Mouse (Mus musculus): ENCODE data around the gene Rad21l. TPM values are rescaled to one million over a fixed set of nuclear protein-coding genes. Genes with fewer than 3 reads are reported as not detected.
A peak's percentile ranks its signal among the peaks of the same experiment; 100 is the strongest.

Gene Rad21l
- polyA plus RNA-seq, 1 experiment, result 0.31 TPM

- TF ChIP-seq POLR2A (IDR thresholded peaks at IDR 0.05; ENCODE audit: extremely low read depth, insufficient read depth, low read length), result no peak
- TF ChIP-seq CTCF (IDR thresholded peaks at IDR 0.05; ENCODE audit: extremely low read depth, insufficient read depth, low read length), result peak; percentile 43; the same call in 1 of the 2 replicates
- H3K4me3 ChIP-seq (ENCODE audit: insufficient read depth, low read length), result no peak overlapping the region
- no peaks in the 10 kb centered on the region for H3K4me1 ChIP-seq (ENCODE audit: control insufficient read depth, insufficient read depth, low read length)
- H3K27ac ChIP-seq (ENCODE audit: insufficient read depth, low read length), result no peak overlapping the region
Observed at GRCm38 (mm10) chr2:151676234-151676633, 7.9 kb upstream of the Rad21l start.

DNA sequence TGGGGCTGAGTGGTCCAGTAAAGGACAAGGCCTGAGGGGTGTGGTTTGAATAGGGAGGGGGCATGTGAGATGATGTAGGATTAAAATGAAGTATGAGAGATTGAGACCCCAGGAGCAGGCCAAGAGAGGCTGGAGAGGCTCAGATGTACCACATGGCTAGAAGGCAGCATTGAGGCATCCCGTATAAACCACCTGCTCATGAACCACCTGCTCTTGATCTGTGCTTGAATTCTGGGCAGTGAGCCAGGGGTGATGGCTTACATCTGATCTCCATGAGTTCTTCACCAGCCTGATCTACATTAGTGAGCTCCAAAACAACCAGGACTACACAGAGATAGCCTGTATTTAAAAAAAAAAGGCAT lies 2.6 kb upstream of the Rad21l start:
- no peak overlapping the region for H3K4me3 ChIP-seq (ENCODE audit: insufficient read depth, low read length)
- H3K4me1 ChIP-seq (ENCODE audit: control insufficient read depth, insufficient read depth, low read length), result no peaks in the 10 kb centered on the region
- TF ChIP-seq POLR2A (IDR thresholded peaks at IDR 0.05; ENCODE audit: extremely low read depth, insufficient read depth, low read length) (no peak), CTCF (IDR thresholded peaks at IDR 0.05; ENCODE audit: extremely low read depth, insufficient read depth, low read length) (no peak)
- H3K27ac ChIP-seq (ENCODE audit: insufficient read depth, low read length), result no peak overlapping the region

DNA sequence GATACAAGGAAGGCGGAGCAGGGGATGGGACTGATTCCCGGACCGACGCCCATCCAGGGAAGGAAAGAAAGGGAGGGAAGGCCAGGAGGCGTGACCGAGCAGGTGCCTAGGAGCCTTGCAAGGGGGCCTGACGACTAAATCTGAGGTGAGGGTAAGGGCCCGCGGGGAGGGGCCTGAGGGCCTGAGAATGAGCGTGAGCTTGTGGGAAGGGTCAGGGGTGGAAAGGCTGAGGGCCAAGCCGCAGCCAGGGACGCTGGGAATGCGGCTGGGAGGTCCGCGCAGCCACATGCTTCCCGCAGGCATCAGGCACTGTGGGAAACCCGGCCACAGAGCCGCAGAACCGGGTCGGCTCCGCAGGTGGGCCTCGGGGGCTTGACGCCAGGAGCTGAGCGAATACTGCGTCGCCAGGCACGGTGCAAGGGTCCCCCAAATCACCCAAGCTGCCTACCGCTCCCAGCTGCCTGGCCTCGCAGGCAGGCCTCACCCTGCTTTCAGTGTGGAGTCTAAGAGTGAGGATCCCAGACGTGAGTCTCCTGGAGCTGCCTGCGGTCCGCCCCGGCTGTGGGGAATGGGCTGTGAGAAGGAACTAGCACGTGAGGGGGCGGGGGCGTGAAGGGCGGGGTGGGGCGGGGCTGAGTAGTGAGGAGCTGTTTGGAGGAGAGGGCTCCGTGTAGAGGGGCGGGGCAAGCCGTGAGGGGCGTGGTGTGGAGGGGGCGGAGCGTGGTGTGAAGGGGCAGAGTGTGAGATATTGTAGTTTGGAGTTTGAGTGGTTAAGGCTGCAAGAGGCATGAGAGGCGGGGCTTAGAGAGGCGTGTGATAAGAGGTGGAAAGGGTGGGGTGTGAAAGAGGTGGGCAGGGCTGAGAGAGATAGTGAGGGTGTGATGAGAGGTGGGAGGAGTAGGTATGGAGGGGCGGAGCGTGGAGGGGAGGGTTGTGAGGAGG lies 2.0 kb upstream of the Rad21l start:
- Histone ChIP-seq H3K4me3 (ENCODE audit: insufficient read depth, low read length) (no peak overlapping the region), H3K27ac (ENCODE audit: insufficient read depth, low read length) (no peak overlapping the region), H3K4me1 (ENCODE audit: control insufficient read depth, insufficient read depth, low read length) (no peaks in the 10 kb centered on the region)
- TF ChIP-seq POLR2A (IDR thresholded peaks at IDR 0.05; ENCODE audit: extremely low read depth, insufficient read depth, low read length) (no peak), CTCF (IDR thresholded peaks at IDR 0.05; ENCODE audit: extremely low read depth, insufficient read depth, low read length) (no peak)

- TF ChIP-seq CTCF (IDR thresholded peaks at IDR 0.05; ENCODE audit: extremely low read depth, insufficient read depth, low read length) (no peak), POLR2A (IDR thresholded peaks at IDR 0.05; ENCODE audit: extremely low read depth, insufficient read depth, low read length) (no peak)
- no peaks in the 10 kb centered on the region for H3K4me1 ChIP-seq (ENCODE audit: control insufficient read depth, insufficient read depth, low read length)
- H3K4me3 ChIP-seq (ENCODE audit: insufficient read depth, low read length), result no peak overlapping the region
- no peak overlapping the region for H3K27ac ChIP-seq (ENCODE audit: insufficient read depth, low read length)
Observed at GRCm38 (mm10) chr2:151652053-151652452, 16.3 kb downstream of the Rad21l start.

GRCm38 (mm10) chr2:151636015-151636402 lies 32.3 kb downstream of the Rad21l start:
- H3K4me3 ChIP-seq (ENCODE audit: insufficient read depth, low read length), result no peak overlapping the region
- H3K27ac ChIP-seq (ENCODE audit: insufficient read depth, low read length), result no peak overlapping the region
- TF ChIP-seq CTCF (IDR thresholded peaks at IDR 0.05; ENCODE audit: extremely low read depth, insufficient read depth, low read length), result no peak
- no peak for TF ChIP-seq POLR2A (IDR thresholded peaks at IDR 0.05; ENCODE audit: extremely low read depth, insufficient read depth, low read length)
- no peaks in the 10 kb centered on the region for H3K4me1 ChIP-seq (ENCODE audit: control insufficient read depth, insufficient read depth, low read length)

- TF ChIP-seq POLR2A (IDR thresholded peaks at IDR 0.05; ENCODE audit: extremely low read depth, insufficient read depth, low read length) (no peak), CTCF (IDR thresholded peaks at IDR 0.05; ENCODE audit: extremely low read depth, insufficient read depth, low read length) (no peak)
- no peak overlapping the region for H3K27ac ChIP-seq (ENCODE audit: insufficient read depth, low read length)
- no peak overlapping the region for H3K4me3 ChIP-seq (ENCODE audit: insufficient read depth, low read length)
- H3K4me1 ChIP-seq (ENCODE audit: control insufficient read depth, insufficient read depth, low read length), result no peaks in the 10 kb centered on the region
Observed at GRCm38 (mm10) chr2:151635362-151636014, 32.8 kb downstream of the Rad21l start.

GRCm38 (mm10) chr2:151634903-151635302 lies 33.4 kb downstream of the Rad21l start:
- Histone ChIP-seq H3K4me1 (ENCODE audit: control insufficient read depth, insufficient read depth, low read length) (peaks cover 3% of the 10 kb centered on the region; the same call in 1 of the 2 replicates), H3K4me3 (ENCODE audit: insufficient read depth, low read length) (no peak overlapping the region), H3K27ac (ENCODE audit: insufficient read depth, low read length) (no peak overlapping the region)
- TF ChIP-seq POLR2A (IDR thresholded peaks at IDR 0.05; ENCODE audit: extremely low read depth, insufficient read depth, low read length), result no peak
- no peak for TF ChIP-seq CTCF (IDR thresholded peaks at IDR 0.05; ENCODE audit: extremely low read depth, insufficient read depth, low read length)

GRCm38 (mm10) chr2:151632982-151633381 lies 35.4 kb downstream of the Rad21l start:
- Histone ChIP-seq H3K4me1 (ENCODE audit: control insufficient read depth, insufficient read depth, low read length) (peaks cover 8% of the 10 kb centered on the region; the same call in 1 of the 2 replicates), H3K27ac (ENCODE audit: insufficient read depth, low read length) (no peak overlapping the region), H3K4me3 (ENCODE audit: insufficient read depth, low read length) (no peak overlapping the region; the same call in 1 of the 2 replicates)
- TF ChIP-seq POLR2A (IDR thresholded peaks at IDR 0.05; ENCODE audit: extremely low read depth, insufficient read depth, low read length) (no peak), CTCF (IDR thresholded peaks at IDR 0.05; ENCODE audit: extremely low read depth, insufficient read depth, low read length) (no peak)

GRCm38 (mm10) chr2:151632159-151632814 lies 36.0 kb downstream of the Rad21l start, which contains the start of gene Snph:
TSS of gene Snph (minus strand) at chr2:151632593.
- peaks cover 9% of the 10 kb centered on the region; the same call in 1 of the 2 replicates for H3K4me1 ChIP-seq (ENCODE audit: control insufficient read depth, insufficient read depth, low read length)

More at GRCm38 (mm10) chr2:151632159-151632814, 36.0 kb downstream of the Rad21l start, which contains the start of gene Snph:
- TF ChIP-seq POLR2A (IDR thresholded peaks at IDR 0.05; ENCODE audit: extremely low read depth, insufficient read depth, low read length) (peak; percentile 57; the same call in 1 of the 2 replicates), CTCF (IDR thresholded peaks at IDR 0.05; ENCODE audit: extremely low read depth, insufficient read depth, low read length) (no peak)
- H3K4me3 ChIP-seq (ENCODE audit: insufficient read depth, low read length), result peak within 1 kb of the TSS; percentile 47
- H3K27ac ChIP-seq (ENCODE audit: insufficient read depth, low read length), result peak within 1 kb of the TSS; percentile 95
